Mouse (Mus musculus) heart, postnatal 4 days (tissue): ENCODE measurements around the gene Zfp148. TPM values are rescaled to one million over a fixed set of nuclear protein-coding genes. Genes with fewer than 3 reads are reported as not detected.
"Not testable (repeated sequence)": the region's sequence is repeated elsewhere in the genome, so short reads cannot be mapped to it uniquely, and the experiment has no call there.

Source experiments
- DNase-seq: peaks from one replicate; pipeline ENCODE4 v3.0.0; 2021
- total RNA-seq, 2 experiments: library from RNA; stranded (reverse); gene quantifications; 2 replicates each; pipeline ENCODE4 v1.2.3; 2021

Zfp148 gene
- total RNA-seq, 2 experiments from 2014 or later = 58.3 to 58.5 TPM

DNA sequence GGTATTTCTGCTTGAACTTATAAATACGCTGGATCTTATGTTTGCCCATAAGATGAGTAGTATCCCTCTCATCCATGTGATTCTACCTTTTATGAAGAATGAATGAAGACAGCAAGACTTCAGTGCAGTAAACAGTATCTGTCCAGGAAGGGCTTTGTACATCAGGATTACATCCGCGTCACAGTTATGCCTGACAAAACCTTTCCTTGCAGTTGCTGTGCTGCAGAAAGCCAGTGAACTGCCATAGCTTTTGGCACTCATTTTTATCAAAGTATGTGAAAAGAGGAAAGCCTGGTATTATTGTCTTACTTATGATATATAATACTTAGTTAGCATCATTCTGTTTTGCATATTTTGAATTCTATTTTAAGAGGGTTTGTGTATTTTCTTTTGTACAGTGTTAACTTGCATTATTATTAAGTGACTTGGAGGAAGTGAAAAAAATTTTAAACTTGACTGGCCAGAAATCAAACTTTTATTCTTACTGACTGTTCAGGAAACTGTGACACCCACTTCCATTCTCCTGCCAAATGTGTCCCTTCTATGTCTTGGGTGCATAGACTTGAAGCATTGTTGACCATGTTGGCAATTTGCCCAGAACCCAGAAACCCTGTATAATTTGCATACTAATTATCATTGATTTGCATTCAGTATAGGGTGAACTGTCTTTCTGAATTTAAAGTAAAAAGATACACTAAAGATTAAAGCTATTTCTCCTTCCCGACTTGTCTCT, 84.0 kb downstream of the Zfp148 start:
- DNase-seq = peak; percentile 19

DNA sequence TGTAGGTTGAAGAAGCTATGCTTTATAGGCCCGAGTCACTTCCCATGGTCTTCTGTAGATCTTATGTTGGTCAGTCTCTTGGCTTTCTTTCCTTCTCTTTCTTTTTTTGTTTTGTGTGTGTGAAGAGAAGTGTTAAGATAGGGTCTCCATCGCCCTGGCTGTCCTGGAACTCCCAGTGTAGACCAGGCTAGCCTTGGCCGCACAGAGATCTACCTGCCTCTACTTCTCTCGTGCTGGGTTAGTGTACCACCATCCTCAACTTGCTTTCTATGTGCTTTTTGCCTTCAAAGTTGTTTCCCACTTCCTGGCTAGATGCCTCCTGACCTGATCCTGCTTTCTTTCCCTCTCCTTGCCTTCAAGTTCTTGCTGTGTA, 84.6 kb downstream of the Zfp148 start:
- no peak for DNase-seq

DNA sequence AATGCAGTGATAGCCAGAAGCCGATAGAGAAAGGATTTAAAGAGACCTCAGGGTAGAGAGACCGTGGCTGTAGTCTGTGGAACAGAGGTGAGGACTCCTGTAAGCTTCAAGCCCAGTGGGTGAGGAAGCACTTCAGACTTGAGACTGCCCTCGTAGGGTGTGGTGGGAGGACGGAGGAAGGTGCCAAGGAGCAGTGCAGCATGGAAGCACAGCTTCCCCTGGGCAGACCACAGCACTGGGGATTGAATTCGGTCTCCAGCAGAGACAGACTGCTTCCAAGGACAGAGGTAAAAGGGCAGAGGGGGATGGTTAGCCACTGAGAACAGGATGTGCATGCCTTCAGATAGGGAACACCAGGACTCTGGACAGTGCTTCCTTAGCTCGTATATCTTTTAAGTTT, 86.8 kb downstream of the Zfp148 start:
- no peak for DNase-seq

DNA sequence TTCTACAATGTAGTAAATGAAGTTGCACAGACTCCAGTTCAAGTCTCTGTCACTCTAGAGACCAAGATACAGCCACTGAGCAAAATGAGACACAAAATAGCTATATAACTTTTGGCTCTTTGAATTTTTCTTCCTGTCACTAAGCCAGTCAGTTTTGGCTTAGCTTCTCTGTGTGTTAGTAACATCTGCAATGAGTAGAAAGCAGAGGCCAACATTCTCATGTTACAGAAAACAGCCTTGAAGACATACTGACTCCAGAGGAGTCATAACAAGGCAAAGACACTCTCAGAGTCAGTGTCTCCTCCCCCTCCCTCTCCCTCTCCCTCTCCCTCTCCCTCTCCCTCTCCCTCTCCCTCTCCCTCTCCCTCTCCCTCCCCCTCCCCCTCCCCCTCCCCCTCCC, 89.3 kb downstream of the Zfp148 start:
- DNase-seq = no peak

DNA sequence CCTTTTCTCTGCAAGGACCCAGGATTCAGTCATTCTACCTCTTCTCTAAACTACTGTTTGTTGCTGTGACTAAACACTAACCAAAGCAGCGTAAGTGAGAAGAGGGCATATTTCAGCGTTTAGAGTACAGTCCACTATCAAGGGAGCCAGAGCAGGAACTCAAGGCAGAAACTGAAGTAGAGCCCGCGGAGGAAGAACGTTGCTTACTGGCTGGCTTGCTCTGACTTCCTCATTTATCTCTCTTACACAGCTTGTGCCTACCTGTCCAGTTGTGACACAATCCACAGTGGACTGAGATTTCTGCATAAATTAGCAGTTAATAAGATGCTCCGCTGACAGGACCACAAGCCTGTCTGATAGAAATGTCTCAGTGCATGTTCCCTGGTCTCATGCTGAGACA, 93.7 kb downstream of the Zfp148 start:
- no peak for DNase-seq

DNA sequence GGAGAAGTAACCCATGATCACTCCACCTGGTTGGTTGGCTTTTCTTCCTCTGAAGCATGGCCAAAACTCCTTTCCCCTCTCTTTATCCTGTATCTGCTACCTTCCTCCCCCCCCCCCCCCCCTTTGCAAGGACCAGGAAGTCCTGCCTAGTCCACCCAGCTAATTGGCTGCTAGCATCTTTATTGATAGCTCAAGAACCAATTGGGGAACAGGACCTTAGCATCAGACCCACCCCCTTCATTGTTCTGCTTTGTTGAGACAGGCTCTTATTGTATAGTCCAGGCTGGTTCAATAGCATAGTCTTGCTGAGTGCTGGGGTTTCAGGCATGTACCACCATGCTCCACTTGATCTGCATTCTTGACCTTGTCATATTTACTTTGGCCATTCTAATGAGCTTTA, 99.3 kb downstream of the Zfp148 start:
- no peak for DNase-seq

DNA sequence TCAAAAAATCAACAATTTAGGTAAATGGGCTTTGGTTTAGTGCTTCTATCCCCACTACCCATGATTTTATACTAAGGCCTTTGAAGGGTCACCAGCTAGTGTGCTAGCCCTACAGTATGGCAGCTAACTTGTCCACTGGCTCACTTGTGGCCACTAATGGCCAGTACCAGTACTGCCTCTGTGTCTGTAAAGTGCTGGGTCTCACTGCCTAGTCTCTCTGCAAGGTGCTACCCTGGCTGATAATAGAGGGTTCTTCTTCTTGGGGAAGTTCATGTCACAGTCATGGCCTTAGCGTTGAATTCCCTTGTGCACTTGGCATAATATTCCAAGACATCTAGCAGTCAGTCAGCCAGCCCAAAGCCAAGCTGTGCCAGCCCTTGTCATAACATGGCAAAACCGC, 100.5 kb downstream of the Zfp148 start:
- DNase-seq = peak; percentile 35

DNA sequence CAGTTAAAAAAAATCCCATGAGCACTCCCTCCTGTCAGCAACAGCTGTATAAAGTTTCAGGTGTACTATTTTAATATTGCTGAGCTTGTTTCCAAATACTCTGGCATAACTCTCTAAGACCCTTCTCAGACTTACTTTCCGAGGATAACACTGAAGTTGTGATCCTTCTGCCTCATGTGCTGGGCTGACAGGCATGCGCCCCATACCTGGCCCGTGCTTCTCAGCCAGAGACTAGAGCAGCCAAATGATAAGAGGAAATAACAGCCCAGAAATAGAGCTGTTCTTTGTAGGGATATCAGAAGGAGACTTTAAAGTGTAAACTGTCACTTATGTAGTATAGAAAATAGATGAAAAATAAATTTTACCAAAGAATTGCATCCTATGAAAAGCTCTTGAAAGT, 101.7 kb downstream of the Zfp148 start:
- no peak for DNase-seq

DNA sequence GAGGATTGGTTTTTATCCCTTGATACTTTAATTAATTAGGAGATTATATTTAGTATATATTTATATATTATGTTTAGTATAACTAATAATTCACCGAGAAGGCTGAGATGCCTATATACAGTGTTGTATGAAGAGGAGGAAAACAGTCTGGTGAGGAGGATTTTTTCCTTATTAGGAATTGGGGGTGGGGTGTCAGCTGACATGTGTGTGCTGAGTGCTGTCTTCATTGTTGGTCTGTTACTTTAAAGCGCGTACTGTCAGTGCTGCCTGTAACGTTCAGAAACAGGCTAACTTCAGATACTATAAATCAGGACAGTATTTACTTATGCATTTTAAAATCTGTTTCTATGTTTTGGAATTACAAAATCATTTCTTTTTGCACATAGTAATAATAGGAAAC, 107.1 kb downstream of the Zfp148 start:
- DNase-seq = no peak

DNA sequence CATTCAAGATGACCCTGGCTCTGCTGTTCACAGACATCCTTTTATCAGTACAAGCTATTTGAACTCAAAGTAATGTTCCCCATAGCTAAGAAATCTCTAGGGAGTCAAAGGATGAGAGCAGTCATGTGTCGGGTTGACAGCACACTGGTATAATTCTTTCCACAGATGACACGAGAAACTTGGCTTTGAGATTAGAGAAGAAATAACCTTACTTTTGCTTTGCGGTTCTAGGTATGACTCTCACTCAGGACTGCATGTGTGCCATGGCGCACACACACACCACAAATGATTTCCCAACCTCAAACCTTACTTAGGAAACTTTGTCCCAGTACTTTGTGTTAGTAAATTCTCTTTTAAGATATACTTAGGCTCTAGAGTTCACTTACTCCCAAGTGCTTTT, 113.7 kb downstream of the Zfp148 start:
- no peak for DNase-seq

DNA sequence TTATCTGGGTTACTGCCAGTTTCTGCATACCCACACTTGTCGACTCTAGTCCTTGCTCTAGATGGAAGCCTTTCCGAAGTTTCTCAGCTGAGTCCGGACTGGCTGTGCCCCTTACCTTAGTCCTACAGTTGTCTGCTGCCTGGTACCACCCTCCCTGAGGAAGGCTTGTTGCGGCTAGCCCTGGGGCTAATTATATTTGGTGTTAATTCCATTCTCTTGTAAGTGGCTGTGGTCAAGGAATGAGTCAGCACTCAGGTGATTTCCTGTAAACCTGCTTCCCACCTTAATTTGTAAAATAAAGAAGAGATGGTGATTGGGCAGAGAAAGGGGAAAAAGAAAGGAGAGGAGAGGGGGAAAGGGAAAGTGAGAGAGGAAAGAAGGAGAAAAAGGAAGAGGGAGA, 127.4 kb downstream of the Zfp148 start:
- DNase-seq = no peak

DNA sequence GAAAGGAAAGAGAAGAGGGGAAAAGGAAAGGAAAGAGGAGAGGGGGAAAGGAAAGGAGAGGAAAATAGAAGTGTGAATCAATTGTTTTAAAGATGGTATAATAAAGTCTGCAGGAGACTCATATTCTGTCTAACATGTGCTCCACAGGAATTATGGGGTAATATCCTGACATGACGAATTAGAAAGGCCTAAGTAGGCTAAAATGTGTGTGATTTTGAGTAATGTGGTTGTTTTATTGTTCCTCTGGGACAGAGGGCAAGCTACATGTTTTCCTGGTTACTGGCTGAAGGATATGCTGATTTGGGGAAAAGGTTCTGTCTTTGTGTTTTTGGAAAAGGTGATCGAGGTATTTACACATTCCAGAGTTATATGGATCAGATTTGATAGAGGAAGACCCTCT, 128.6 kb downstream of the Zfp148 start:
- not testable (repeated sequence) for DNase-seq

DNA sequence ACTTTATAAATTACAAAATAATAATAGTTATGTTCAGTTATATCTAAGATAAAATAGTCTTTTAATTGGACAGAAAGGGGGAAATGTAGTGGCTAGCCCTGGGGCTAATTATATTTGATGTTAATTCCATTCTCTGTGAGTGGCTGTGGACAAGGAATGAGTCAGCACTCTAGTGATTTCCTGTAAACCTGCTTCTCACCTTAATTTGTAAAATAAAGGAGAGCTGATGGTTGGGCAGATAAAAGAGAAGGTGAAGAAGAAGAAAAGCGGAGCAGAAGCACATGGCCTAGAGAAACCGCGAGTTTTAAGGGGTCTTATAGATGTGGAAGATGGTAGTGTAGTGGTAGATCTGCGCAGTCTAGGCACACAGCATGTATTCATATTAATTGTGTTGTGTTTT, 130.2 kb downstream of the Zfp148 start:
- DNase-seq = not testable (repeated sequence)

DNA sequence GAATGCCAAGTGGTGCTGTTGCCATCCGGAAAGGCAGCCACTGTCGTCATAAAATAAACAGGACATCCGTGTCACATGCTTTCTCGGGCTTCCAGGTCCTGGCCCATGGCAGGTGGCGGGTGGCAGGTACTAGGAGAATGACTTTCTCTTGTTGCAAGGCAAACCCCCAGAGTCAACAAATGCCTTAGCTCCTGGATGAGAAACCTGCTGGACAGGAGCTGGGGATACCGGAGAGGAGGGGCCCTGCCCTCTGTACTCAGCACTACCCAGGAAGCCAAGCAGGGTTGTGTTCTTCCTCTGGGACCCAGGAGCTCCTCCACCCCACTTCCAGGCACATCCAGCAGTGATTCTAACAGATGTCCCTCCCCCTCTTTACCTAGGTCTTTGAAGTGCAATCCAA, 131.9 kb downstream of the Zfp148 start:
- DNase-seq = no peak

DNA sequence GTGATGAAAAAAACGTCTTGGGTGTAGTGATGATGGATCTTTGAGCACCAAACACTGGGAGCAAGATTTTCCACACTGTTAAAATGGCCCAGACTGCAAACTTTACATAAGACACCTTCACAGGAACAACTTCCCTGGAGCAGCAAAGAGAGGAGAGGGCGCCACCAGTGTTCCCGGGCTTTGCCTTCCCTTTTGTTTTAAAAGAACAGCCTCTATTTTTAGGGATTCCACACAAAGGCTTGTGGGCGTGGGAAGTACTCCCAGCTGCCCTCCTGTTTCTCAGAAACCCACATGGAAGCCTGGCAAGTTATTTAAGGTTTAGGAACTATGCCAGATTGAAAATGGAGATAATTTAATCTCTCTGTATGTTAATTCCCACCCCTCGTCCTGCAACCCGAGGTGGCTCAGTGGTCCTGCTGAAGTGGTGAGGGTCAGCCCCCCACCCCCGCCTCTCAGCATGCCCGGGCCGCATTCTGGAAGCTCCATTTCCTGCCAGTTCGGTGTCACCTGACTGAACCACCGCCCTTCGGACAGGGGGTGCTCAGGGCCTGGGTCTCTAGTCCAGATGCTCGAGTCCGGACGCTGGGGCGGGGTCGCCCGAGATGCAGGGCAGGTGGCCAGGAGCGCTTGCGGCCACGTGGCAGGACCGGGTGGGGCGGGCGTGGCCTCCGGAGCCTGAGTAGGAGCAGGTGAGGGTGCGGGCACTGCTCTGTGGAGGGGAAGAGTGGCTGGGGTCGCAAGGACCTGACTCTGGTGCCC, 136.3 kb downstream of the Zfp148 start, which contains the start of gene Slc12a8:
Gene Slc12a8, plus strand, starts transcription at position 522 of the 759 bp plus-strand sequence.
- DNase-seq = peak; percentile 34

DNA sequence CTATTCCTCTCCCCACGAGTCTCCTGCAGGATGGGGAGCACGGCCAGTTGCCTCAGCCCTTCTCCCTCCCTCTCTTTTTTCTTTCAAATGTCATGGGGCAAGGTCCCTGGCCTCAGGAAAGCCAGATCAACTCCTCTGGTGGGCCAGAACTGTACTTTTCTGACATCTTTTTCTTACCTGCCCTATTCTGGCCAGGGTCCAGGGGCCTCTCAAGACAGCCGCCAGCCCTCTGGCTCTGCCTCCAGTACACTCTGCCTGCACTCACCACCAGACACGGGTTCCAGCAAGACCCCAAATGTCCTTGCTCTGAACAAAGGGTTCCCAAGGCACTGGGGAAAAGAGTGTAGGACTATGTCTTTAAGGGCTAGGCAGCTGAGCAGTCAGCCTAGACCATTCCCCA, 137.0 kb downstream of the Zfp148 start:
- no peak for DNase-seq

DNA sequence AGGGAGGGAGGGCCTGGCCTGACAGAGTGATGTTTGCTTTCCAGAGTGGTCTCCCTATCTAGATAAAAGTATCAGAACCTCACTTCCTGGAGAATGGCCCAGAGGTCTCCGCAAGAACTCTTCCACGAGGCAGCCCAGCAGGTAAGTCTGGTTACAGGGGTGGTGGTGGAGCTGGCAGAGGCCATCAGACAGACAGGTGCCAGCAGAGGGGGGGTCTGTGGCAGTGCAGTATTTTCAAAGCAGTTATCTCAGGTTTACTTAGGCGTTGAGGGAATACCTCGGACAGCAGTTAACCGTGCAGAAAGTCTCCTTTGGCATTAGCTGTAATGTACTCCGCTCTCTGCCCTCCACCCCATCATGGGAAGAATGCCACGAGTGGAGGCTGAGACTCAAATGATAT, 137.6 kb downstream of the Zfp148 start:
- no peak for DNase-seq

DNA sequence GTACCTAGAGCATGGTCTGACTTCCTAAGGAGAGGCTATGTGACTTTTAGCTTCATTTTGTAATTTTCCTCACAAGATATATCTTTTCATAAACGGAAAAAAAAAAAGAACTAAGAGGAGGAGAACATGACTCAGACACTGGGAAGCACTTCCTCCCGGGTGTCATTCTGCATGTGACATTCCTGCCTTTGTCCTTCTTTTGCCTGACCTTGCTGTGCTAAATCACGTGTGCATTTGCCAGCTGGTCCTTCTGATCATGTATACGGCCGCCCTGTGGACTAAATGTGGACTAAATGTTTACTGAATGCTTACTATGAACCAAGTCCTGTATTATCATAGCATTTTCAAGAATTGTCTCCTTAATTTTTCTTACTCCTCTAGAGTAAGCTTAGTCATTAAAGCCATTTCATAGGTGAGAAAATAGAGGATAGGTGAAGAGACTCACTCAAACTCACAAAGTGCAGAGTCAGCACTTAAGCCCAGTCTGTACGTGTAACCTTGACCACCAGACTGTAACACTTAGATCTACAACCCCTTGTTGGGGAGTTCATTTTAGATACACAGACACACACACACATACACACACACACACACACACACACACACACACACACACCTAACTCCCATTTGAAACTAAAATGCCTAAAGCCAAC, 139.4 kb downstream of the Zfp148 start:
- no peak for DNase-seq

DNA sequence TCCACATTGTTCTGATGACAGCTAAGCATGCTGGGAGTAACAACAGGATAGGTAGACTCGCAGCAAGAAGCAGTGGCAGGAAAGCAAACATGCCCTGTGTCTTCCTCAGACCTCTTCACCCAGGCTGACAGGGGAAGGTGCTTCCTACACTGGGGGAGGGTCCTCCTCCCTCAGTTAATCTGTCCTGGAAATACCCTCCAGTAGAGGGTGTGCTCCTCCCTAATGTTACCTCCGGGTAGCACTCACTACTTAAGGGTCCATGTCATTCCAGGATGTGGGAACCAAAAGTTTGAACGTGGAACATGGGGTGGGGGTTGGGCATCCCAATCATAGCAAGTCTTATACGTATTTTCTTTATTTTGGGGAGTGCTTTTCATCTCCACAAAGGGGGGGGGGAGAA, 141.9 kb downstream of the Zfp148 start:
- no peak for DNase-seq

DNA sequence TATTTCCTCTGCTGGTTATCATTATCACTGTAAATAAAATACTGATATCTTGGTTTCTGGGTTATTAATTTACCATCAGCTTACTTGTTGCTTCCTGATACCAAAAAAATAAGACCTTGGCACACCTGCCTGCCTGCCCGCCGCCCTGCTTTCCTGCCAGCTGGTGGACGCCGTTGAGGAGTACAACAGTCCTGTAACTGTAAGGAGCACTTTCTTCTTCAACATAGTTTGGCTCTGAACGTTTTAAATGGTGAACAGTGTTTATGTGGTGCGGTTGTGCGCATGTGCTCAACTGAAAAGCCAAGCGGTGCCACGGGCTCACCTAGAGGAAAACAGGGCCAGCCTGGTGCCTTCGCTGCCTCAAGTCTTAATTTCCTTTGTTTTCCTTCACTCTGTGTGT, 142.9 kb downstream of the Zfp148 start:
- DNase-seq = no peak

DNA sequence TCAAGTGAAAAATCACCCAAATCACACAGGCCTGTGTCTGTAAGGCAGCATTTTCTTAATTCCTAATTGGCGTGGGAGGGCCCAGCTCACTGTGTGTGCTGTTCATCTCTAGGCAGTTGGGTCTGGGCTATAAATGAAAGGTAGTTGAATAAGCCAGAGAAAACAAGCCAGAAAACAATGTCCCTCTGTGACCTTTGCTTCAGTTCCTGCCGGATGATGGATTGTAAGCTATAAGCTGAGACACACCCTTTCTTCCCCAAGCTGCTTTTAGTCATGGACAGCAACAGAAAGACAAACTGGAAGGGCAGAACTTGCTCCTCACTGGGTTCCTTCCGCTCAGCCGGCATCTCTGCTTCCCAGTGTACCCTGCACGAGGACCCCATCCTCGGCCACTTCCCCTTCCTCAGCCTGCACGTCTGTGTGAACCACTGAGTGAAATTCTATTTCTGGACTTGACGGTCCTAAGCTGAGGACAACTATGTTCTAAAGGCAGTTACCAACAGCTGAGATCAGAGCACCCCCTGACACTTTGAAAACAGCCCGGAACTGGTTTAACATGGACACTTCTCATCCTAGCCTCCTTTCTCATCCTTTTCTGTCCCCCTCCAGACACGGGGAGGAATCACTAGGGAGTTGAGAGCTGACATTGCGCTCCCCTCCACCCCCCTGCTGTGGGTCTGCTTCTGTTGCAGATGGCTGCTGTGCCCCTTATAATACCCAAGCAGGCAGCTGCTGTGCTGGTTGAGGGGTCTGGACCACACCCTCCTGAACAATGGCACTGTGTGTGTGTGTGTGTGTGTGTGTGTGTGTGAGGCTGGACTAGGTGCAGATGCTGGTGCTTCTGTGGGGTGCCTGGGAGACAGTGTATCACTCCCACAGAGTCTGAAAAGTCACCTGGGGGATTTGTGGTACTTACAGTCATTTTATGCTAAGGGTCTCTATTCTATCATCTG, 149.1 kb downstream of the Zfp148 start:
- DNase-seq = no peak

DNA sequence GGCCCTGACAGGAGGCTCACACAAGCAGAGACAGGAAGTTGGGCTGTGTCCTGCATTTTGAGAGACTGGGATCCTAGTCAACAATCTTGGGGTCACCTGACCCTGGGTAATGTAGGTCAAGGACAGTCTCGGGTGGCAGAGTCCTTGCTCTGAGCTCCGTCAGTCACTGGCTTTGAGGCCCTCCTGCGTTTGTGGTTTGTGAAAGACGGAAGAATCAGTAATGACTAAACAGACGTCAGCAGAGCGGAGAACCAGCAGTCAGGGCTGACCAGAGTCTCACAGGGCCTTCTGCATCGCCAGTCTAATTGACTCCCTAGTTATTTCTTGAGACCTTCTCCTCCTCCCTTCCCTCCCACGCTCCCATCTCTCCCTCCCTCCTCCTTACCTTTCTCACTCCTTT, 150.5 kb downstream of the Zfp148 start:
- DNase-seq = no peak

DNA sequence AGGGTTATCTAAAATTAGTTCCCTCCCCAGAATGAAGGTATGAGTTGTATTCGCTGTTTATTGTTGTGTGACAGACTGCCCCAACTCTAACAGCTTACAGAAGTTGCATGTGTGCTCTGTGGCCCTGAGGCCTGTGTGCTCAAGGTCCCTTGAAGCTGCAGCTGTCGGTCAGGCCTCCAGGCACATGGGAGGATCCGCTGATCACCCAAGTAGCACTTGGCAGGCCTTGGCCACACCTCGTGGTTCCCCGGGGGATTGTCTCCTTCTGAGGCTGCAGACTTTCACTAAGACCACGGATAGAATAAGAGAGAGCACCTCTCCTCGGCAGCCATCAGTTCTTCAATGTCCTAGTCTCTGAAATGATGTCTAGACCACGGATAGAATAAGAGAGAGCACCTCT, 155.8 kb downstream of the Zfp148 start:
- no peak for DNase-seq
